Mouse (Mus musculus): ENCODE results near the gene Dock9.

- TF ChIP-seq CTCF (conservative IDR thresholded peaks at IDR 0.05; ENCODE audit: insufficient read depth, insufficient read length, low read depth, low read length) (no peak), POLR2A (IDR thresholded peaks at IDR 0.05; ENCODE audit: low read depth, low read length) (no peak)
Observed at GRCm38 (mm10) chr14:121499769-121500168, 297.9 kb downstream of the Dock9 start.
